Mouse (Mus musculus): ENCODE data around the gene Tob1.

DNA sequence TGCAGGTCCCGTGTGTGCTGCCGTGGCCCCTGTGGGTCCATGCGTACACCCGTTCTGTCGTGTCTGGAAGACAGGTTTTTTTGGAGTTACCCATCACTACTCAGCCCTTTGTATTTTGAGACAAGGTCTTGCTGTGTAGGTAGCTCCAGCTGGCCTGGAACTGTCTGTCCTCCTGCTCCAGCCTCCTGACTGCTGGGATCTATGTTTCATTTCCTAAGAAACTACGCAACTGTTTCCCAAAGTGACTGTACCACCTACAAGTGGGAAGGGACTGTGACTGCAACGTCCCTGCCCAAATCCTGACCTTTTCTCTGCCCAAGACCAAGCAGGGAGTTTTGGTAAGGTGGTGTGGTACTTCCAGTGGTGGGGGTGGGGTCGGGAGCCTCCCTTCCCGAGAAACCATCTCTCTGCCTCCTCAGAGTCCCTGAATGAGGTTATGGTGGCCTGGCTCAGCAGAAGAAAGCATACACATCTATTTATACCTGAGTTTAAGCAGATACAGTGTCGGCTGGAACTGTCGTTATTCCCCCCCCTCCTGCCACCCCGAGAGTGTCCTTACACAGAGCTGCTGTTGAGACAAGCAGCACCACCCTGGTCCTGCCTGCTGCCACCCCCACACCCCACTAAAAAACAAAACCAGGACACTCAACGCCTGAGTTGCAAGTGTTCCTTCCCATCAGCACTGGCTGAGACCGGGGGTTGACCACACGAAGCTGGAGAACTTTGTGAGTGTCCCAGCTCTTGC, 33.2 kb upstream of the Tob1 start:
- TF ChIP-seq CTCF (IDR thresholded peaks at IDR 0.05; ENCODE audit: control insufficient read depth, insufficient read depth, insufficient read length), result no peak
- TF ChIP-seq FOSL1 (IDR thresholded peaks at IDR 0.05; ENCODE audit: insufficient read depth, low read length, poor library complexity, severe bottlenecking), result no peak
- no peak for TF ChIP-seq USF1 (IDR thresholded peaks at IDR 0.05; ENCODE audit: low read depth)
- TF ChIP-seq MYOG (IDR thresholded peaks at IDR 0.05; ENCODE audit: control insufficient read depth, extremely low read depth, insufficient read length), result no peak
